Mouse (Mus musculus): Measurements from ENCODE around the gene Rnf13. TPM values are rescaled to one million over a fixed set of nuclear protein-coding genes. Genes with fewer than 3 reads are reported as not detected.
A peak's percentile ranks its signal among the peaks of the same experiment; 100 is the strongest.
"Not testable (repeated sequence)": the region's sequence is repeated elsewhere in the genome, so short reads cannot be mapped to it uniquely, and the experiment has no call there.

Rnf13 gene
- polyA plus RNA-seq, 1 experiment from 2014 or later, result 63.8 TPM

DNA sequence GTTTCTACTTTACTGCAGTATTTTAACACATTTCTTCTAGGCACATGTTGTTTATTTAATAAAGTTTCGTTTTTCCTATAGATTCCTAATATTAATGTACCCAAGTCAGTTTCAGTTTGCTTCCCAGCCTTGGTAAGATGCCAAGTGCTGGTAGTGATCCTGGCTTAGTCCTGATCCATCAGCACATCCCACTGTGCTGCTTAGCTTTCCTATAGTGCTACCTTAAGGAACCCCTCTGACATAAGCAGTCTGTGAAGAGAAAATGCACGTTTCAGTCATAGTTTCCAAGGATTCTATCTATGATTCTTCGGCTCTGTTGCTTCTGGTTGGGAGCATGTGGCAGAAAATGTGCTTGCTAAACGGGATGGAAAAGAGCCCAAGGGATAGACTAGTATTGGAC is 52.6 kb downstream of the Rnf13 start:
- no peaks in the 10 kb centered on the region for H3K36me3 ChIP-seq
- H3K4me1 ChIP-seq (replicated peaks), result 0 out of 2 replicates have a peak, but pooled peaks cover 3% of the 10 kb centered on the region
- H3K4me2 ChIP-seq (replicated peaks), result no peak overlapping the region
- no peak for ATAC-seq
- no peak overlapping the region for H3K4me3 ChIP-seq (replicated peaks)
- H3K9ac ChIP-seq (replicated peaks), result no peak overlapping the region
- WGBS, result 85% methylated on average over 4 of the region's 4 CpGs
- no peaks in the 10 kb centered on the region for H3K27me3 ChIP-seq
- no peak overlapping the region for H3K27ac ChIP-seq
- no peaks in the 10 kb centered on the region for H3K9me3 ChIP-seq

DNA sequence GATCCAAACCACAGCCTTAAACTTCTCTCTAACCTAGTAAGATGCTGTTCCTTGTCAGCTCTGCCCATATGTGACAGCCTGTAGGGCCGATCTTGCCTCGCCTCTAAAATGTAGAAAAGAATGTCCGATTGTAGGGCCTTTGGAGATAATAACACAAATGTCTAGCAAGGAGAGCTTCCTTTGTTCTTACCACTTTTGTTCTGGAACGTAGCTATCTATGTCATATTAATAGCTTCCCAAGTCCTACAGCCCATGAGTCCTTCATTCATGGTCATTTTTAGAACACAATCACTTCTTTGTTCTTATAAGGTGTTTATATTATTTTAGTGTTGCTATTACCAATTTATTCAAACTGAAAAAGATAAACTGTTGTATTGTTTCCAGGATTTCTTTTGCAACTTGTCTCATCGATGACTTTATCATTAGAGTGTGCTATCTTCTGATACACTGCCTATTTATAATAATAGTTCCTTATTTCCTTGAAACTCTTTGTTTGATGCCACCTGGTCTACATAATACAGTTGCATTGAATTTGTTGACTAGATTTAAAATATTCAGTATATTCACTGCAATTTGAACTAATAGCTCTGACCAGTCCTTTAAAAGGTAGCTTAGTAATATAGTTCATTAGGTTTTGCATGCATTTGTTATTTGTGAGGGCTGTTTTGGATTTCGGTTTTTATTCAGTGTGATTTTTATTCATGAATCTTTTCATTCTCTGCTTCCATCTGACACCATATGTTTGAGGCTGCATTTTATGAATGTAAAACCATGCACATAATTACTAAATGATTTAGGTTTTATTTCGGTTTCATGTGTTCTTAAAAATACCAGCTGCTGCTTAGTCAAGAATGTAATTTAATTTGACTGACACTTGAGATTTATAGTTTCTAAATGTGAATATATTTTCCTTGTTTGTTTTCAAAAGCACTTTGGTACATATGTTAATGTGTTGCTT is 53.4 kb downstream of the Rnf13 start:
- no peak for ATAC-seq
- no peak overlapping the region for H3K9ac ChIP-seq (replicated peaks)
- H3K9me3 ChIP-seq, result no peaks in the 10 kb centered on the region
- no peaks in the 10 kb centered on the region for H3K27me3 ChIP-seq
- no peaks in the 10 kb centered on the region for H3K36me3 ChIP-seq
- no peak overlapping the region for H3K4me2 ChIP-seq (replicated peaks)
- WGBS, result 73% methylated on average over 7 of the region's 7 CpGs
- H3K4me3 ChIP-seq (replicated peaks), result no peak overlapping the region
- 0 out of 2 replicates have a peak, but pooled peaks cover 8% of the 10 kb centered on the region for H3K4me1 ChIP-seq (replicated peaks)
- no peak overlapping the region for H3K27ac ChIP-seq

DNA sequence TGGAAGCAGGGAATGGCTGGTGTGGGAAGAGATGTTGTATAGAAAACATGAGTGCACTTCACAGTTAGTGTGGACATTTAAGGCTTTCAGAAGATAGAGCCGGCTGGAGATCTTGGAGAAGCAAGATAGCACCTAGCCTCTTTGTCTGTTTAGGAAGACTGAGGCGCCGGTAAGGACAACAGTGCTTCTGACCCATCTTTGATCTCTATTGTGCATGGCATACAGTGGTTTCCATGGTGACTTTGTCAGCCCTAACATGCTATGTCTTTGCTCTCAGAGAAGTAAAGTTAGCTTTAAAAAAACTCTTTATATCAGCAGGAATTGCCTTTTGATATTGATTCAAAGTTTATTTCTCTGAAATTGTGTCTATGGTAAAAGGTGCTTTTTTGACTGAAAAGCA is 55.2 kb downstream of the Rnf13 start:
- Histone ChIP-seq H3K4me2 (replicated peaks) (no peak overlapping the region), H3K4me1 (replicated peaks) (peaks cover 14% of the 10 kb centered on the region), H3K9ac (replicated peaks) (no peak overlapping the region), H3K9me3 (no peaks in the 10 kb centered on the region), H3K36me3 (no peaks in the 10 kb centered on the region), H3K27ac (no peak overlapping the region), H3K4me3 (replicated peaks) (no peak overlapping the region), H3K27me3 (no peaks in the 10 kb centered on the region)
- WGBS, result 29% methylated on average over 3 of the region's 3 CpGs
- ATAC-seq, result no peak

DNA sequence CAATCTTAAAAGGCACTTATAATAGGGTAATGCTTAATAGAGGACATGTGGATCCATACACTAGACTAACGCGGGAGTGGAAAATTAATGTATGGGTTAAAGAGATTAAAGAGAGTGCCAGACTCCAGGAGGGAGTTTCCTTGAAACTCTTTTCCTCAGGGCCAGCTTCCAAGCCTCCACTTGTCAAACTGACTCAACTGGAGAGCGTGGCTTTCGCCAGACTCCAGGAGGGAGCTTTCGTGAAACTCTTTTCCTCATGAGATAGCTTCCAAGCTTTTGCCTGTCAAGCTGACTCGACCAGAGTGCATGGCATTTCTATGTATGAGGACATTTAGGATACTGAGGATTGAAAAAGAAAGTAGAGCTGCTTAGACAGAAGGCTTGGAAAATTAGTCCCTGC is 59.2 kb downstream of the Rnf13 start:
- ATAC-seq; H3K4me2 ChIP-seq (replicated peaks); H3K36me3 ChIP-seq; H3K27me3 ChIP-seq; H3K9me3 ChIP-seq; H3K27ac ChIP-seq; H3K9ac ChIP-seq (replicated peaks); H3K4me3 ChIP-seq (replicated peaks): not testable (repeated sequence)
- peaks cover 14% of the 10 kb centered on the region for H3K4me1 ChIP-seq (replicated peaks)
- WGBS, result 44% methylated on average over 6 of the region's 6 CpGs

DNA sequence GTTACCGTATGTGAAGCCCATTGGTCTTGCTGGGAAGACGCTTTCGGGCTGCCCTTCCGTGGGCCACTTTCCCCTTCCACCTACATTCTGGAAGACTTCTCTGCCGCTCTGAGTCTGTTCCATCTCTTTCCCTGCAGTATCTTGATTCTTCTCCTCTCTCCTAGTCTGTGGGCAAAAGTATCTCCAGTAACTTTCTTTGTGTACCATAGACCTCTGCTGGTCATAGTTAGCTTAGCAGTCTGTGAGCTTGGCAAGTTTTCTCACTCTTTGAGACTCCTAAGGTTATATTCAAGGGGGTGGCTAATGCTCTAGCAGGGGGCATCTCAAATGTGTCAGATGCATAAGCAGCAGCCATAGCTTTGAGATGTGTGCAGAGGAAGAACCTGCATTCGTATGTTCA is 79.6 kb downstream of the Rnf13 start:
- peak; percentile 30; the same call in 1 of the 2 replicates for ATAC-seq
- no peaks in the 10 kb centered on the region for H3K27me3 ChIP-seq
- H3K9ac ChIP-seq (replicated peaks), result no peak overlapping the region
- no peaks in the 10 kb centered on the region for H3K9me3 ChIP-seq
- H3K4me1 ChIP-seq (replicated peaks), result no peaks in the 10 kb centered on the region
- no peak overlapping the region for H3K27ac ChIP-seq
- no peaks in the 10 kb centered on the region for H3K36me3 ChIP-seq
- no peak overlapping the region for H3K4me3 ChIP-seq (replicated peaks)
- H3K4me2 ChIP-seq (replicated peaks), result no peak overlapping the region
- WGBS, result 85% methylated on average over 6 of the region's 6 CpGs

DNA sequence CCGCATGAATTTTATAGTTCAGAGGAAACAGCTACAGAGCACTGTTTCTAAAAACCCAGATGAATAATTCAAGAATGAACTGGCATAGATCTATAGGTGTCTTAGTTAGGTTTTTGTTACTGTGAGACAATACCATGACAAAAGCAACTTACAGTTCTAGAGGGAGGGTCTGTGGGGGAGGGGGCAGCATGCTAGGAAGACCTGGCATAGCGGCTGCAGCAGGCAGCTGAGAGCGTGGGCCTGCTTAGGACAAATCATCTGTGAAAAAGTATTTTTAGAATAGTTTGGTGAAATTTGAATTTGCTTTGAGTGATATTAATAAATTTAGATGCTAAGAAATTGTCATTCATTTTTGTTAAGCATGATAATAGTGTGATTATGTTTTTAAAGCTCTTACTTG is 90.0 kb downstream of the Rnf13 start:
- ATAC-seq, result no peak
- 86% methylated on average over 3 of the region's 3 CpGs for WGBS
- Histone ChIP-seq H3K9me3 (no peaks in the 10 kb centered on the region), H3K27me3 (no peaks in the 10 kb centered on the region), H3K27ac (no peak overlapping the region), H3K4me1 (replicated peaks) (no peaks in the 10 kb centered on the region), H3K4me2 (replicated peaks) (no peak overlapping the region), H3K36me3 (peaks cover 26% of the 10 kb centered on the region), H3K4me3 (replicated peaks) (no peak overlapping the region), H3K9ac (replicated peaks) (no peak overlapping the region)

DNA sequence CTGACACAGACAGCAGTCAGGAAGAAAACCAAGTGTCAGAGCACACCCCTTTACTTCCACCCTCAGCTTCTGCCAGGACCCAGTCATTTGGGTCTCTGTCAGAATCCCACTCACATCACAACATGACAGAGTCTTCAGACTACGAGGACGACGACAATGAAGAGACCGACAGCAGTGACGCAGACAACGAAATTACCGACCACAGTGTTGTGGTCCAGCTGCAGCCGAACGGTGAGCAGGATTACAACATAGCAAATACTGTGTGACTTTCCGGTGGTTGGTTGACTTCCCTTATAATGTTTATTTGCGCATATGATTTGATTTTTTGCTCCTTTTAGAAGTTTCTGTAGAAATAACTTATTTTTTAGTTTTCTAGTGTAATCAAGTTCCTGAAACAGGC is 97.7 kb downstream of the Rnf13 start:
- 91% methylated on average over 11 of the region's 11 CpGs for WGBS
- Histone ChIP-seq H3K4me1 (replicated peaks) (no peaks in the 10 kb centered on the region), H3K36me3 (peaks cover 33% of the 10 kb centered on the region), H3K27ac (no peak overlapping the region), H3K4me2 (replicated peaks) (no peak overlapping the region), H3K9ac (replicated peaks) (no peak overlapping the region), H3K27me3 (no peaks in the 10 kb centered on the region), H3K9me3 (no peaks in the 10 kb centered on the region), H3K4me3 (replicated peaks) (no peak overlapping the region)
- ATAC-seq, result no peak

DNA sequence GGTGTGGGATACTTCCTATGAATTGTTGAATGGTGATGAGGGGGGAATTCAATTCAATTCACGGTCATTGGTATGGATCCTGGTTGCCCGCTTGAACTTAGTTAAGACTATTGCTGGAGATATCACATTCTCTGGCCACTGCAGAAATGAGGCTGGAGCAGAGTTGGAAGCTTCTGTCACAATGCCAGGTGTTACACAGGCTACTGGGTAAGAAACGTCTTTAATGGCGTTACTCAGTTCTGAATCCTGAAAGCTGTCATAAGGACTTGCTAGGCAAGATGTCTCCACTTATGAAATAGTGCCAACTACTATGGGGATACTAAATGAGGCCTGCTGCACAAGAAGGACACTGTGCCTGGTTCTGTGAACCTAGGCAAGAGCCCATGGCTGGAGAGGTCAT is 101.0 kb downstream of the Rnf13 start:
- no peak overlapping the region for H3K27ac ChIP-seq
- no peak for ATAC-seq

DNA sequence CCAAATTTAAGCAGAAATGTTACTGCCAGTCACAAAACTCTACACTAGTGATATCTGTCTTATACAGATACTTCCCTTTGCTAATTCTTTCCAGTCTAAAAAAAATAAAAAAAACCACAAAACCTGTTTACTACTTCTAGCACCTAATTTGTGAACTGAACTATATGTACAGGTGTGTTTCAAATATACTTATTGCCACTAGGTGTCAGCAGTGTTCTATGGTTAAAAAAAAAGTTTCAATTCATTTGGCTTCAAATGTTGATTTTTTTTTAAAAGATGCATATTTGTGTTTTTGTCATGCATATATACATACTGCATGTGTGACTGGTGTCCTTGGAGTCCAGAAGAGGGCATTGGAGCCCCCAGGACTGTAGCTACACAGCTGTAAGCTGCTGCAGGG is 107.9 kb downstream of the Rnf13 start:
- Histone ChIP-seq H3K9ac (replicated peaks) (no peak overlapping the region), H3K4me1 (replicated peaks) (peaks cover 21% of the 10 kb centered on the region), H3K36me3 (peaks cover 38% of the 10 kb centered on the region), H3K27me3 (no peaks in the 10 kb centered on the region), H3K4me2 (replicated peaks) (no peak overlapping the region), H3K9me3 (peaks cover 3% of the 10 kb centered on the region; the same call in 1 of the 2 replicates), H3K4me3 (replicated peaks) (no peak overlapping the region), H3K27ac (no peak overlapping the region)
- no peak for ATAC-seq

More for the DNA sequence above, 101.0 kb downstream of the Rnf13 start:
- no peak overlapping the region for H3K9ac ChIP-seq (replicated peaks)
- H3K4me1 ChIP-seq (replicated peaks), result no peaks in the 10 kb centered on the region
- WGBS, result 96% methylated on average over 4 of the region's 4 CpGs
- no peaks in the 10 kb centered on the region for H3K27me3 ChIP-seq
- peaks cover 3% of the 10 kb centered on the region; the same call in 1 of the 2 replicates for H3K9me3 ChIP-seq
- H3K36me3 ChIP-seq, result peaks cover 42% of the 10 kb centered on the region
- H3K4me3 ChIP-seq (replicated peaks), result no peak overlapping the region
- no peak overlapping the region for H3K4me2 ChIP-seq (replicated peaks)

DNA sequence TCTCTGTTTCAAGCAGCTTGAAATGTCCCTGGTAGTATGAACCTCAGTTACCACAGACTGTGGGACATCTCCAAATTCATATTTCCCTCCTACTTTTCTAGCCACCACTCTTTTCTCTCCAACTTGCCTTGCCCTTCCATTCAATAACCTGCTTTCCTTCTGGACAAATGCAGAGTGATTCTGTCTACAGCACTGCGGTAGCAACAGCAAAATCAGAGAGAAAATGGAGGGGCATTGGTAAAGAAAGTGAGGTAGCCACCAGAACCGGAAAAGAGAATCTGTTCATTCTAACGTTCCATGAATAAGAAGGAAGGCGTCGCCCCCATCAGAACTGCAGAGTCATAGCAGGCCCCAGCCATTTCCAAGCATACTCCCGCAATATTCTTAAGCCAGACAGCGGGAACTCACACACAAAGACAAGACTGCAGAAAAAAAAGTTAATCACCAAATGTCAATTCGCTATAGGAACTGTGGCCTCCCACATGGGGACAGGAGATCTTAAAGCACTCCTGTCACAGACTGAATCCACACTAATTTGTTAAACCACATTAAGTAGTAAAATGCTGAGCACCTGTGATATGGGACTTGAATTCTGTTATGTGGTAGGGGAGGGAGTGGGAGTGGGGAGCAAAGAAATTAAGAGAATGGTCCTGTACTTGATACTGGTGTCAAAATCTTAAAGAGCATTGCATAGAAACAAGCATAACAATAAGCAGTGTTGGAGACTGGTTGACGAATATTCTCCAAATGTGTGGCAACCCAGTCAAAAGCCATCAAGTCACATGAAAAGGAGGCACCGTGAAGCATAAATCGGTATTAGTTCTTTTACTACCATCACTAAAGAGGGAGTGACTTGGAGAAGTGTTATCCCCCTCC is 110.2 kb downstream of the Rnf13 start:
- peak overlapping the region; percentile 100 for H3K9ac ChIP-seq (replicated peaks)
- peaks cover 26% of the 10 kb centered on the region for H3K36me3 ChIP-seq
- H3K27me3 ChIP-seq, result no peaks in the 10 kb centered on the region
- H3K9me3 ChIP-seq, result no peaks in the 10 kb centered on the region
- WGBS, result 6% methylated on average over 11 of the region's 11 CpGs
- peaks cover 21% of the 10 kb centered on the region for H3K4me1 ChIP-seq (replicated peaks)
- ATAC-seq, result no peak
- H3K4me2 ChIP-seq (replicated peaks), result peak overlapping the region; percentile 82
- peak overlapping the region; percentile 92 for H3K4me3 ChIP-seq (replicated peaks)
- peak overlapping the region; percentile 100 for H3K27ac ChIP-seq

DNA sequence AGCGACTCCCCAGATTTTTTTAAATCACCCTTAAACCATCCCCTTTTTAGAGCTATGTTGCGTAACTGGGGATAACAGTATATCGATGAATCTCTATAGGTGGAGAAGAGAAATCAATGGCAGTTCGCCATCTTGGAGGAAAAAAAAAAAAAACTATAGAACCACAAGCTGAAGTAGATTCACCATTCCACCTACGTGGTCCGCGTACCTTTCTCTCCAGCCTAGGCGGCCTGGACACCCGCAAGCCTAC is 110.7 kb downstream of the Rnf13 start:
- no peaks in the 10 kb centered on the region for H3K9me3 ChIP-seq
- peak overlapping the region; percentile 82 for H3K4me2 ChIP-seq (replicated peaks)
- ATAC-seq, result no peak
- peaks cover 21% of the 10 kb centered on the region for H3K4me1 ChIP-seq (replicated peaks)
- under 1% methylated on average over 9 of the region's 9 CpGs for WGBS
- H3K4me3 ChIP-seq (replicated peaks), result peak overlapping the region; percentile 92
- peak overlapping the region; percentile 100 for H3K27ac ChIP-seq
- H3K36me3 ChIP-seq, result peaks cover 20% of the 10 kb centered on the region
- peak overlapping the region; percentile 100 for H3K9ac ChIP-seq (replicated peaks)
- H3K27me3 ChIP-seq, result no peaks in the 10 kb centered on the region

All from midbrain, embryonic 13.5 days (tissue).